Mouse (Mus musculus) cerebellum, adult 18-20 months (tissue): ENCODE measurements around the gene Scn2a.

Experiments
- DNase-seq, 2 experiments: peaks; one replicate each; pipeline ENCODE4 v3.0.0; 2021

Gene Scn2a

GRCm38 (mm10) chr2:65620556-65621166 lies at the start of gene Scn2a:
TSS of gene Scn2a (plus strand) at chr2:65620771.
- DNase-seq = peak; percentile 78 to 81

DNA sequence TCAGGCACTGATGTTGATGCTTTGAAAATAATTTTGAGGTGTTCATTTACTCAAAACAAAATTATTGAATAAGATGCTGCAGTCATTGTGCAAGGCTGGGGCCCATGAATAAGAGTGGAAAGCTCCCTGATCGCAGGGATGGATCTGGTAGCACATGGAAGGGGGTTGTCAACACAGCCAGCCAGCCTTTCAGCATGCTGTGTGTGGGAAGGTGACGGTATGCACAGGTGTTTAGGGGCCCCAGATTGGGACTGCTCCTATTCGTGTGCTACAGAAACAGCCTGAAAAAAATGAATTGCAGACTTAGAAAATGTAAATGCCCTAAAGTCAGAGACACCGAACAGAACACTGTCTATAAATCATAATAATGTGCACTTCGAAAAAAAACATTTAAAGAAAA lies 32.9 kb upstream of the Scn2a start:
- DNase-seq = no peak

DNA sequence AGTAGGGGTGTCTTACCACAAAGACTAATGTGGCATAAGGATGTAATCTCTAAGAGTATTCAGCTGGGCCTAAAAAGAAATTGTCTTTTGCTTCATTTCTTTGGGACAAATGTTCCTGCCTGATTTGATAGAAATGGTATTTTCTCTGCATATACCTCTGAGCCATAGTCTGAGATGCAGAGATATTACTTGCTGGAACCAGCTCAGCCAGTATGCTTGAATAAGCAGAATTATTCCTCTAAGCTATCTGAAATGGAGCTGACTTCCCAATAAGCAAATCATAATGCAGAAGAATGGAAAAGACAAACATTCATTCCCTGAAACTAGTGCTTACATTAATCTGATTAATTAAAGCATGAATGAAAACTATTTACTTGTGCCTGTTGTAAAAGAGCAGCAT lies 12.8 kb upstream of the Scn2a start:
- no peak for DNase-seq

DNA sequence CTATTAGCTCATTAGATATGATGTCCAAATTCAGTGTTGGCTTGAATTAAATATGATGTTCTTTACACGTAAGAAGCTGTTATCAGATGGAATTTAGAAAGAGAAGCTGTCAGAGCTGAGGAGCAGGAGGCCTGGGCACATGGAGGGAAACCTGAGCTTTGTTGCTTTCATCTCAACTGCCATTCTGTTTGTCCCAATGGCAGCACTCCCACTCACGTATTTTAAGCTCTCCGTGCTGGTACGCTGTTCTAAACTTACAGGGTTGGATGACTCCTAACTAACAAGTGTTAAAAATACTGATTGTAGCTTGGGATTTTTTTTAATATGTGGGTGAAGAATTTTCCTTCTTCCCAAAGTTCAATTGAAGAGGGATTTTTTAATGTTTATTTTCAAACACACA lies 8.7 kb upstream of the Scn2a start:
- DNase-seq = no peak

DNA sequence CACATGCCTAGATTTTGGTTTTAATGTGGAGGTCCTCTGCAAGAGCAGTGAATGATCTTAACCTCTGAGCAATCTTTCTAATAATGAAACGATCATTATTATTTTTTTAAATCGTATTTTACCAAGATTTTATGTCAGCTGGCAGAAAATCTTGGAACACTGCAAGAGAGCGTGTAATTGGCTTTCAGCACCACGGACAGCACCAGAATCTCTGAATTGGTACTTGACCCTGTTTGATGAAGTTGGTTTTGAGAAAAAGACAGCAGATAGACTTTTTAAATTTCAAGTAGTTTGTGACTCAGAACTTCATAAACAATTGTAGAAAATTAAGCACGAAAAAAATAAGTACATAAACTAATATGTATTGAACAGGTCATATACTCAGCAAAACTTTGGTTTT lies 790 bp upstream of the Scn2a start:
- DNase-seq = no peak

GRCm38 (mm10) chr2:65621254-65621653 lies 683 bp downstream of the Scn2a start:
- DNase-seq = peak; percentile 32 to 62

GRCm38 (mm10) chr2:65621838-65622237 lies 1.3 kb downstream of the Scn2a start:
- no peak for DNase-seq

DNA sequence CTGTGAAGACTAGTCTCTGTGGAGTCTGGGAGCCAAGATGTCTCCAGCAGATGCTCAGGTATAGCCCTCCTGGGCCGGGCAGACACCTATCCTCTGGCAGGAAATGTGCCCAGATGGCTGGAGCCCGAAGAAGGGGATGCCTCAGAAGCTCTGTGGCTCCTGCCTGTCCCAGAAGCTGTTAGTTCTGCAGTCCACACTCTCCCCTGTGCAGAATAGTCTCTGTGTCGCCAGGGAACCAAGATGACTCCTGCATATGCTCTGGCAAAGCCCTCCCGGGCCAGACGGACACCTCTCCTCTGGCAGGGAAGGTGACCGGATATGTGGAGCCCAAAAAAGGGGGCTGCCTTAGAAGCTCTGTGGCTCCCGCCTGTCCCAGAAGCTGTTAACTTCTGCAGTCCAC lies 32.1 kb downstream of the Scn2a start:
- DNase-seq = peak in 1 of 2 experiments; percentile 28

DNA sequence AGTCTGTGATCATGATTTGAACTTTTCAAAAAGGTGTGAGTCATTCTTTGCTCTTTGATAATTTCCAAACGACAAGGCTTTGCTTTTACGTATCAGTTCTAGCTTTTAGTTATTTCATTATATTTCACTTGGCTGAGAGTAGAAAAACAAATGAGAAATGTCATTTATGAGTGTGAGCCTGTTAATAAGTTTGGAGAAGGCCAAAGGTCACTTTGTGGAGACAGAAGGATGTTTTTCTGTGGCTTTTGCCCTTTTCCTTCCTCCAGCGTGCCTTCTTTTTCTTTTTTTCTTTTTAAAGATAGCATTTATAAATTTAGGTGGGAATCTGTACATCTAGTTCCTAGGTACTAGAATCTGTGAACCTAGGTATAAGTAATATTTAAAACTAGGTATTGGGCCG lies 36.5 kb downstream of the Scn2a start:
- DNase-seq = no peak

- DNase-seq = peak; percentile 91 to 95
Observed at GRCm38 (mm10) chr2:65658430-65658829, 37.9 kb downstream of the Scn2a start.

GRCm38 (mm10) chr2:65663892-65664291 lies 43.3 kb downstream of the Scn2a start:
- DNase-seq = no peak

DNA sequence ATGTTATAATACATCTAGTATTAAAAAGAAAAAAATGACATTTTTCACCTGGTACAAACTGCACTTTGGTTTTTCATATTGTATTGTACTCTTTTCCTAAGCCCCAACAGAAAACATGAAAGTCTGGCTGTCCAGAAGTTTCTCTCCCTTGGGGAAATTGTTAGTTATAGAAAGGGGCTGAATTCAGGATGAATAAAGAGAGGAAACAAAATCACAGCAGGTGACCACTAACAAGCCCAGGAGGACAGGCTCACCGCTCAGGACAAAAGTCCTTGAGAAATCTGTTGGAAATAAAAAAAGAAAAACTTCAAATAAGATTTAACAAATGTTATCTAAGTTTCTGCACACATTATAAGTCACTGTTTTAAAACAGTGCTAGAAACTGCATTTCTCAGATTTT lies 43.9 kb downstream of the Scn2a start:
- no peak for DNase-seq

- DNase-seq = no peak
Observed at GRCm38 (mm10) chr2:65665180-65665579, 44.6 kb downstream of the Scn2a start.

DNA sequence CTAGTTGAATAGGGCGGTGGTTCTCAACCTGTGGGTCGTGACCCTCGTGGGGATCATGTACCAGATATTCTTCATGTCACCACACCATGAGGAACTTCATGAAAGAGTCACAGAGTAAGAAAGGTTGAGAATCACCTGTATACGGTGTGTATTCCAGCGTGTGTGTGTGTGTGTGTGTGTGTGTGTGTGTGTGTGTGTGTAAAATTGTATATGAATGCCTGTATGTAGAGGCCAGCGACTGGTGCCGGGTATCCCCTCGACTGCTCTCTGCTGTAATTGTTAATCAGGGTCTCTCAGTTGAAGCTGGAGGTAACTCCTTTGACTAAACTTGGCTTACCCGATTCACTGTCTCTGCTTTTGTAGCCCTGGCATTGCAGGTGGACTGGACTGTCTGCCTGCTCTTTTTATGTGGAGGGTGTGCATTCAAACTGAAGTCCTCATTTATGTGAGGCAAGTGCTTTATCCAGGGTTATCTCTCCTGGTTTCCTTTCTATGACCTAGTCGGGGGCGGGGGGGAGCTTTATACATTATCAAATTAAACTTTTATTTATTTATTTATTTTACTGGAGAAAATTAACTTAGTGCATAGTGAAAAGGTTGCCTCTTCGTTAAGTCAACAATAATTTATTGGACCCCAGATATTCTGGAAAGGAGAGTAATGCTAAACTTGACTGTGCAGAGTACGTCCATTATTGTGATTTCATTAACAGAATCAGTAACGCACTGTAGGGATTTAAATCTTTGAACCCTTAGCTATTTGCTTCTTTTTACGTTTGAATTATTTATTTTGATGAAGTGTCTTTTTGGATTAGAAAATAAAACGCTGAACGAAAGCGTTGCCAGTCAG lies 47.2 kb downstream of the Scn2a start:
- DNase-seq = no peak

GRCm38 (mm10) chr2:65668437-65669135 lies 48.0 kb downstream of the Scn2a start:
- peak; percentile 80 to 86 for DNase-seq

GRCm38 (mm10) chr2:65669561-65669960 lies 49.0 kb downstream of the Scn2a start:
- DNase-seq = peak; percentile 85 to 93

DNA sequence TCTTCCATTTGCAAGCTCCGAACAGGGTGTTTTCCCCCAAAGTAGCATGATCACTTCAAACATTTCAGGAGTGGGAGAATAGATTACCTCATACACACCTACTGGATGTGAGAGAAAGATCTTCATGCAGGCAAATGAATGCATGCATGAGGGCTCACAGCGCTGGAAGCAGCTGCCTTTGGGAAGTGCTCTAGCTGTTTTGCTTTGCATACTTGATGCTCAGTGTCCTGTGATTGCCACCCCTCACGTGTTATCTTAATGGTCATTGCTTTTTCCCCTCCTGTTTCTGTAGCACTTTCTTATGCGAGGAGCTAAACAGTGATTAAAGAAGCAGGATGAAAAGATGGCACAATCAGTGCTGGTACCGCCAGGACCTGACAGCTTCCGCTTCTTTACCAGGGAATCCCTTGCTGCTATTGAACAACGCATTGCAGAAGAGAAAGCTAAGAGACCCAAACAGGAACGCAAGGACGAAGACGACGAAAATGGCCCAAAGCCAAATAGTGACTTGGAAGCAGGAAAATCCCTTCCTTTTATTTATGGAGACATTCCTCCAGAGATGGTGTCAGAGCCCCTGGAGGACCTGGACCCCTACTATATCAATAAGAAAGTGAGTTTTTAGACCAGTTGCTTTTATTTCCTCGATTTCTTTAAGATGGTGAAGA lies 49.7 kb downstream of the Scn2a start:
- peak; percentile 29 to 56 for DNase-seq

GRCm38 (mm10) chr2:65679621-65680020 lies 59.0 kb downstream of the Scn2a start:
- DNase-seq = peak in 1 of 2 experiments; percentile 32

- peak in 1 of 2 experiments; percentile 66 for DNase-seq
Observed at GRCm38 (mm10) chr2:65685151-65685550, 64.6 kb downstream of the Scn2a start.

DNA sequence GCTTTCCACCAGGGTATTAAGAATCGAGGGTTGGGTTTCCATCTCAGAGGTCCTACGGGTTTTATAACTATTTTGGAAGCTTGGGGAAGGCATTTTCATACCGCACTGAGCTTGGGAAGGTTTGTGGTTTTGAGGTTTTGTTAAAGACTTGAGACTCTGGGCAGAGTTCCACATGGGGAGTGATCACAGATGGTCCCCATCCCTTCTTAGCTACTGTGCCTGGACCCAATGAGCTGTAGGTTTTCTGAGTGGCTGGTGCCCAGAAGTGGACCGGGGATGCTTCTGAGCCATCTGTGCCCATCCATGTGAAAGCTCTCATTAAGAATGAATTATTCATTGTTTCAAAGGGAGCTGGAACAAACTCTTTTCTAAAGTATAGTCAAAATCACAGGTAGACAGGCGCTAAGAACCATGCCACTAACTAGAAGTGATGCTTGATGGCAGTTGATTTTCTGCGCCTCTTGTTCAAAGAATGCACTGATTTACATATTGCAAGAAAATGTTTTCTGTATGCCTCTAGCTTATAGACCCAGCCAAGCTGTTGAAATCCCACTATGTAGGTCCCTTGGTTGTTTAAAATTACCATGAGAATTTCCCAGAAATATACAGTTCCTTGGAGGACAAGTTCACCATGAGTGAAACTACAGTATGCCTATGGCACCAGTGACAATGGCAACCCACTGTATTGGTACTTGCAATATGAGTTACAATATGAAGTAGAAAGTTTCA lies 70.0 kb downstream of the Scn2a start:
- DNase-seq = peak; percentile 87 to 94

DNA sequence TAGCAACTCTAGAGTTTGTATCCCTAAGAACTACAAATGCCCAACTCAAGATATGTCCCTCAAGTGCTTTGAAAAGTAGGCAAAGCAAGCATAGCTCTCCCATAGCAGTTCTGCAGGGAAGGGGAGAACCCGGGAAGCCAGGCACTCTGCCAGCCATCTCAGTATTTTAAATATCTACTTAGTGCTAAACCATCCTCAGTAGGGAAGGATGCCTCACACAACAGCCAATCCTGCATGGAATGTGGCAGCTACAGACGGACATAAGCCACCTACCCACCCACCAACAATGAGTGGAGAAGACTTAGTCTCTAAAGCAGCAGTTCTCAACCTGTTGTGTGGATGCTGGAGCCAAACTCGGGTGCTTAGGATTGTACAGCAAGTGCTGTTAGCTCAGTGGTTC lies 73.9 kb downstream of the Scn2a start:
- DNase-seq = peak; percentile 22 to 53

DNA sequence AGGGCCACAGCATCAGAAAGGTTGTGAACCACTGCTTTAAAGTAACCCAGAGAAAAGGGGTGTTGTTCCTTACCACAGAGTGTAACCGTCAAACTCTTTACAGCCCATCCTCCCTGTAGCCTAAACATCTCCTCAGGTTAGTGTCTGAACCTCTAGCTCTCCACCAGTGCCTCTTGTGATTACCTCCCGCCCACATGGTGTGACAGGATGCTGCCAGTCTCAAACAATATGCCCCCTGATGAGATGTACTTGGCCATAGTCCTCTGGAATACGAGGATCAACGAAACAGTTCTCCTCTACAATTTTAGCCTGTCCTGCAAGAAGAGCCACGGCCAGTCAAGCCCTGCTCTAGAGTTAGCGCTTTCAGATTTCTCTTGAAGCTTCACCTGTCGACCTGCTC lies 74.5 kb downstream of the Scn2a start:
- peak; percentile 68 to 84 for DNase-seq
